ENCODE assay signal across 28 mouse cellular contexts in the genomic region with DNA sequence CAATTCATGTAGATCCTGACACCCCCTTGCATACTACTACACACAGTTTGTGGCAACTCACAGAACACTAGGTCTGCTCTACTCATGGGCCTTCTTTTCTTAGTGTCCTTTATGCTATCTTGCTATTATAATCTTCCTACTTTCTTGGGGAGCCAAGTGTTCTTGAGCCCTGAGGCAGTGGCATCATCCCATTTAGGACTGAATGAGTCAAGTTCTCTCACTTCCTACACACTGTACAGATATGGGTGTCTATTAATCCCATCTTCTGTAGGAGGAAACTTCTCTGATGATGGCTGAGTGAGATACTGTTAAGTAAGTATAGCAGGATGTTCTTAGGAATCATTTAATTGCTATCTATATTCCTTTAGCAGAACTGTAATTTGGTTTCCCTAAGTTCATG.
"Had no signal": no experiment of that assay in that cellular context is flagged by ENCODE, and none has a peak within 500 bp of the region (broad histone marks: within the 10 kb centered on the region; RNA-seq: fewer than 3 reads in every experiment).

No protein-coding gene starts in this region.

- H3K9me3 ChIP-seq: heart, embryonic 13.5 days; heart, embryonic 15.5 days; hindbrain, embryonic 13.5 days; hindbrain, embryonic 15.5 days; kidney, embryonic 15.5 days; limb, embryonic 13.5 days; limb, embryonic 15.5 days; liver, embryonic 12.5 days had no signal

- H3K36me3 ChIP-seq: heart, embryonic 13.5 days; heart, embryonic 15.5 days; hindbrain, embryonic 13.5 days; hindbrain, embryonic 15.5 days; kidney, embryonic 15.5 days; limb, embryonic 13.5 days; limb, embryonic 15.5 days; liver, embryonic 12.5 days had no signal

- H3K4me1 ChIP-seq: heart, embryonic 13.5 days; heart, embryonic 15.5 days; hindbrain, embryonic 13.5 days; hindbrain, embryonic 15.5 days; kidney, embryonic 15.5 days; limb, embryonic 13.5 days; limb, embryonic 15.5 days; liver, embryonic 12.5 days had no signal

- H3K27me3 ChIP-seq: heart, embryonic 13.5 days; heart, embryonic 15.5 days; hindbrain, embryonic 13.5 days; hindbrain, embryonic 15.5 days; kidney, embryonic 15.5 days; limb, embryonic 13.5 days; limb, embryonic 15.5 days; liver, embryonic 12.5 days had no signal

- DNase-seq: forebrain, postnatal 0 days; gastrocnemius, postnatal 14 days; gastrocnemius, postnatal 36 days; heart, adult 11 months; heart, adult 2 months; heart, postnatal 14 days; heart, postnatal 36 days; kidney, adult 11 months; kidney, adult 2 months; kidney, adult 9 months; kidney, postnatal 14 days; kidney, postnatal 36 days; layer of hippocampus, adult 9-11 months; layer of hippocampus, postnatal 36 days; left cerebral cortex, postnatal 4 days had no signal

- ATAC-seq: forebrain, postnatal 0 days; hindbrain, postnatal 0 days; intestine, embryonic 16.5 days; liver, embryonic 12.5 days had no signal

- H3K4me3 ChIP-seq: heart, adult 2 months; heart, embryonic 13.5 days; heart, embryonic 15.5 days; hindbrain, embryonic 13.5 days; hindbrain, embryonic 15.5 days; kidney, embryonic 15.5 days; limb, embryonic 13.5 days; limb, embryonic 15.5 days; liver, embryonic 12.5 days had no signal

- H3K27ac ChIP-seq: heart, adult 2 months; heart, embryonic 13.5 days; heart, embryonic 15.5 days; hindbrain, embryonic 13.5 days; hindbrain, embryonic 15.5 days; hindbrain, postnatal 0 days; kidney, embryonic 15.5 days; kidney, postnatal 0 days; limb, embryonic 13.5 days; limb, embryonic 15.5 days; liver, embryonic 12.5 days; liver, embryonic 14.5 days had no signal

- H3K4me2 ChIP-seq: heart, embryonic 11.5 days; heart, embryonic 13.5 days; heart, embryonic 15.5 days; hindbrain, embryonic 13.5 days; hindbrain, embryonic 15.5 days; kidney, embryonic 15.5 days; limb, embryonic 13.5 days; limb, embryonic 15.5 days; liver, embryonic 12.5 days had no signal

- H3K9ac ChIP-seq: forebrain, postnatal 0 days; heart, embryonic 13.5 days; heart, embryonic 15.5 days; hindbrain, embryonic 13.5 days; hindbrain, embryonic 15.5 days; kidney, embryonic 15.5 days; limb, embryonic 13.5 days; limb, embryonic 15.5 days; liver, embryonic 12.5 days; liver, embryonic 14.5 days had no signal
